Mouse (Mus musculus) cortical plate, adult 2 months (tissue): ENCODE measurements around the gene H2-DMa. TPM values are rescaled to one million over a fixed set of nuclear protein-coding genes. Genes with fewer than 3 reads are reported as not detected.

Experiments used
- H3K27ac ChIP-seq: fragments of 200-500 bp; 2 replicates; pipeline ENCODE4 v1.5.1; 2012; ENCODE audit warnings: low read length, control low read depth, inconsistent platforms; ENCODE audit not compliant: insufficient read depth
- H3K4me1 ChIP-seq: fragments of 200-500 bp; 2 replicates; pipeline ENCODE4 v1.6.1; 2011; ENCODE audit warnings: low read length; ENCODE audit not compliant: control insufficient read depth, insufficient read depth
- H3K4me3 ChIP-seq: fragments of 200-500 bp; 2 replicates; pipeline ENCODE4 v1.5.1; 2011; ENCODE audit warnings: mild to moderate bottlenecking, low read length, control low read depth; ENCODE audit not compliant: insufficient read depth
- CTCF ChIP-seq: fragments of 200-500 bp; IDR thresholded peaks from 2 replicates; pipeline ENCODE4 v1.5.1; 2011; ENCODE audit warnings: mild to moderate bottlenecking, control low read depth, low read length; ENCODE audit not compliant: insufficient read depth; ENCODE audit errors: extremely low read depth
- POLR2A ChIP-seq: fragments of 200-500 bp; IDR thresholded peaks from 2 replicates; pipeline ENCODE4 v1.6.1; 2011; ENCODE audit warnings: mild to moderate bottlenecking, low read length, control low read depth; ENCODE audit not compliant: insufficient read depth; ENCODE audit errors: extremely low read depth
- polyA plus RNA-seq: library from polyadenylated mRNA; depleted of rRNA; stranded (reverse); fragments of >200 nt; gene quantifications from 2 replicates; pipeline ENCODE4 v1.2.3, GENCODE M21; 2012; rRNA removed

The H2-DMa gene
- polyA plus RNA-seq, result 27.3 and 29.4 TPM in 2 replicates

GRCm38 (mm10) chr17:34119249-34120179 is at the start of gene H2-DMa:
TSS of gene H2-DMa (plus strand) at chr17:34119541.
- H3K4me1 ChIP-seq, result peaks cover 2% of the 10 kb centered on the region
- peak within 1 kb of the TSS; percentile 100 for H3K27ac ChIP-seq
- H3K4me3 ChIP-seq, result peak within 1 kb of the TSS; percentile 99
- TF ChIP-seq CTCF (no peak), POLR2A (peak; percentile 88; the same call in 1 of the 2 replicates)

- no peak for TF ChIP-seq CTCF
- no peak for TF ChIP-seq POLR2A
- H3K4me3 ChIP-seq, result no peak overlapping the region
- no peaks in the 10 kb centered on the region for H3K4me1 ChIP-seq
- H3K27ac ChIP-seq, result no peak overlapping the region
Observed at GRCm38 (mm10) chr17:34072091-34072490, 47.2 kb upstream of the H2-DMa start.

- TF ChIP-seq POLR2A (no peak), CTCF (peak; percentile 37; the same call in 1 of the 2 replicates)
- Histone ChIP-seq H3K4me1 (no peaks in the 10 kb centered on the region), H3K4me3 (no peak overlapping the region), H3K27ac (no peak overlapping the region)
Observed at GRCm38 (mm10) chr17:34075271-34075670, 44.1 kb upstream of the H2-DMa start.

- no peaks in the 10 kb centered on the region for H3K4me1 ChIP-seq
- no peak overlapping the region for H3K27ac ChIP-seq
- no peak overlapping the region for H3K4me3 ChIP-seq
- TF ChIP-seq POLR2A (no peak), CTCF (peak; percentile 65)
Observed at GRCm38 (mm10) chr17:34077549-34077948, 41.8 kb upstream of the H2-DMa start.

GRCm38 (mm10) chr17:34078148-34078547 is 41.2 kb upstream of the H2-DMa start:
- no peaks in the 10 kb centered on the region for H3K4me1 ChIP-seq
- TF ChIP-seq CTCF (no peak), POLR2A (no peak)
- H3K4me3 ChIP-seq, result no peak overlapping the region
- no peak overlapping the region for H3K27ac ChIP-seq

GRCm38 (mm10) chr17:34079002-34079401 is 40.3 kb upstream of the H2-DMa start:
- Histone ChIP-seq H3K27ac (no peak overlapping the region), H3K4me3 (no peak overlapping the region), H3K4me1 (no peaks in the 10 kb centered on the region)
- no peak for TF ChIP-seq CTCF
- TF ChIP-seq POLR2A, result no peak

GRCm38 (mm10) chr17:34079621-34080020 is 39.7 kb upstream of the H2-DMa start:
- no peak overlapping the region for H3K4me3 ChIP-seq
- TF ChIP-seq CTCF, result no peak
- TF ChIP-seq POLR2A, result no peak

GRCm38 (mm10) chr17:34083104-34083503 is 36.2 kb upstream of the H2-DMa start:
- Histone ChIP-seq H3K4me1 (no peaks in the 10 kb centered on the region), H3K27ac (no peak overlapping the region), H3K4me3 (no peak overlapping the region)
- TF ChIP-seq POLR2A, result no peak
- TF ChIP-seq CTCF, result no peak

More at GRCm38 (mm10) chr17:34079621-34080020, 39.7 kb upstream of the H2-DMa start:
- Histone ChIP-seq H3K27ac (no peak overlapping the region), H3K4me1 (no peaks in the 10 kb centered on the region)

GRCm38 (mm10) chr17:34087386-34087785 is 32.0 kb upstream of the H2-DMa start:
- TF ChIP-seq POLR2A (no peak), CTCF (no peak)
- H3K4me3 ChIP-seq, result no peak overlapping the region
- H3K27ac ChIP-seq, result no peak overlapping the region
- no peaks in the 10 kb centered on the region for H3K4me1 ChIP-seq

- H3K27ac ChIP-seq, result no peak overlapping the region
- no peaks in the 10 kb centered on the region for H3K4me1 ChIP-seq
- no peak overlapping the region for H3K4me3 ChIP-seq
- no peak for TF ChIP-seq POLR2A
- no peak for TF ChIP-seq CTCF
Observed at GRCm38 (mm10) chr17:34088124-34088523, 31.2 kb upstream of the H2-DMa start.
